In the genomic region with DNA sequence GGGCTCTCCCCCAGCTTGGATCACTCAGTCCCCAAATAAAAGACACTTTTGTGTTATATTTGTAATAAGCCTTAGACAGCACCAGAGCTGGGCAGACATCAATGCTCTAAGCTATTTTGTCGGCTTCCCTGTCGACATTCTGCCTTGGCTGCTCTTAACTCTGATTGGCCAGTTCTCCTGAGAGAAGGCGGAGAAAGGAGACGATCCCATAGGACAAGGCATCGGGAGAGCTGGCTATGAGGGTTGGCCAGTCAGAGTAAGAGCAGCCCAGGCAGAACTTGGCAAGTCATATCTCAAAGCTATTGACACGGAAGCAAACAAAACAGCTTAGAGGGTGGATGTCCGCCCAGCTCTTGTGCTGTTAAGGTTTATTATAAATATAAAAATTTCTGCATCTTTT, we compare ENCODE assay signal across 14 mouse cellular contexts.
DNase-seq lines count a peak whose midpoint lies in the region; ATAC-seq and TF ChIP-seq lines count a peak whose summit lies in the region.
"Had no signal": no experiment of that assay in that cellular context is flagged by ENCODE, and none has a peak within 500 bp of the region (broad histone marks: within the 10 kb centered on the region; RNA-seq: fewer than 3 reads in every experiment).

No protein-coding gene starts in this region.

- H3K4me1 ChIP-seq in heart, embryonic 11.5 days (ENCODE audit: control insufficient read depth, insufficient read depth, low read length) = no peaks in the 10 kb centered on the region
- H3K4me1 ChIP-seq in lung, embryonic 16.5 days (replicated peaks; ENCODE audit: control insufficient read depth, insufficient read depth, low read length) = no peaks in the 10 kb centered on the region
- 0 out of 2 replicates have a peak, but pooled peaks cover 4% of the 10 kb centered on the region for H3K4me1 ChIP-seq in forebrain, embryonic 12.5 days
- no peaks in the 10 kb centered on the region for H3K4me1 ChIP-seq in midbrain, postnatal 0 days (ENCODE audit: insufficient read depth, low read length)
- H3K4me1 ChIP-seq: heart, embryonic 12.5 days had no signal

- WGBS in heart, embryonic 11.5 days (ENCODE audit: insufficient replicate concordance) = 27% methylated on average over 7 of the region's 7 CpGs
- WGBS in lung, embryonic 16.5 days = 28% methylated on average over 7 of the region's 7 CpGs
- WGBS in forebrain, embryonic 12.5 days = 38% methylated on average over 7 of the region's 7 CpGs
- 36% methylated on average over 7 of the region's 7 CpGs for WGBS in midbrain, postnatal 0 days

- no peaks in the 10 kb centered on the region for H3K9me3 ChIP-seq in heart, embryonic 11.5 days (replicated peaks; ENCODE audit: control insufficient read depth, low read length)
- H3K9me3 ChIP-seq in lung, embryonic 16.5 days (ENCODE audit: control insufficient read depth, low read length) = no peaks in the 10 kb centered on the region
- no peaks in the 10 kb centered on the region for H3K9me3 ChIP-seq in forebrain, embryonic 12.5 days
- no peaks in the 10 kb centered on the region for H3K9me3 ChIP-seq in midbrain, postnatal 0 days (ENCODE audit: low read length)
- H3K9me3 ChIP-seq: heart, embryonic 12.5 days had no signal

- TF ChIP-seq CTCF in midbrain, postnatal 0 days (IDR thresholded peaks at IDR 0.05) = no peak

- intact Hi-C loops in heart, postnatal 25 days (cut with DNase I) = loop anchor here (10.0 kb wide), 1 partner anchor 367 kb away; no protein-coding TSS in a partner anchor

- H3K4me2 ChIP-seq in heart, embryonic 11.5 days = no peak overlapping the region
- H3K4me2 ChIP-seq in lung, embryonic 16.5 days (ENCODE audit: low read depth, low read length) = peak overlapping the region; percentile 17; the same call in 1 of the 2 replicates
- H3K4me2 ChIP-seq in forebrain, embryonic 12.5 days = no peak overlapping the region
- no peak overlapping the region for H3K4me2 ChIP-seq in midbrain, postnatal 0 days (ENCODE audit: low read depth, low read length, poor library complexity, severe bottlenecking)
- H3K4me2 ChIP-seq: heart, embryonic 12.5 days; liver, embryonic 11.5 days had no signal

- H3K27ac ChIP-seq in heart, embryonic 11.5 days (ENCODE audit: low read depth, low read length) = no peak overlapping the region
- H3K27ac ChIP-seq in lung, embryonic 16.5 days (ENCODE audit: low read length) = no peak overlapping the region
- H3K27ac ChIP-seq in forebrain, embryonic 12.5 days = no peak overlapping the region
- H3K27ac ChIP-seq in midbrain, postnatal 0 days (ENCODE audit: low read depth, low read length) = no peak overlapping the region
- H3K27ac ChIP-seq: left cerebral cortex, adult 2 months had no signal

- 0 out of 2 replicates have a peak, but pooled peaks have one; percentile 22 for ATAC-seq in heart, embryonic 11.5 days (replicated peaks; ENCODE audit: insufficient number of reproducible peaks, low FRiP score, low TSS enrichment)
- peak; percentile 93 for ATAC-seq in lung, embryonic 16.5 days (ENCODE audit: low read depth)
- ATAC-seq in forebrain, embryonic 12.5 days (ENCODE audit: low FRiP score) = peak; percentile 67
- ATAC-seq in midbrain, postnatal 0 days (ENCODE audit: low FRiP score) = no peak
- no peak for ATAC-seq in CD4-positive, CD25-positive, alpha-beta regulatory T cell, adult 4 months

- H3K36me3 ChIP-seq in heart, embryonic 11.5 days (ENCODE audit: control insufficient read depth, insufficient read depth, low read length) = no peaks in the 10 kb centered on the region
- no peaks in the 10 kb centered on the region for H3K36me3 ChIP-seq in lung, embryonic 16.5 days (ENCODE audit: control insufficient read depth, insufficient read depth, low read length)
- H3K36me3 ChIP-seq in forebrain, embryonic 12.5 days (replicated peaks) = no peaks in the 10 kb centered on the region
- peaks cover 5% of the 10 kb centered on the region; the same call in 1 of the 2 replicates for H3K36me3 ChIP-seq in midbrain, postnatal 0 days (ENCODE audit: insufficient read depth, low read length)
- H3K36me3 ChIP-seq: heart, embryonic 12.5 days had no signal

- H3K27me3 ChIP-seq in heart, embryonic 11.5 days (ENCODE audit: control insufficient read depth, insufficient read depth, low read length) = no peaks in the 10 kb centered on the region
- H3K27me3 ChIP-seq in lung, embryonic 16.5 days (ENCODE audit: control insufficient read depth, insufficient read depth, low read depth, low read length) = no peaks in the 10 kb centered on the region
- H3K27me3 ChIP-seq in forebrain, embryonic 12.5 days = no peaks in the 10 kb centered on the region
- no peaks in the 10 kb centered on the region for H3K27me3 ChIP-seq in midbrain, postnatal 0 days (ENCODE audit: insufficient read depth, low read length)
- H3K27me3 ChIP-seq: heart, embryonic 12.5 days had no signal

- no peak for DNase-seq in heart, postnatal 25 days (ENCODE audit: low spot score)
- no peak for DNase-seq in lung, postnatal 14 days
- peak; percentile 45 for DNase-seq in midbrain, postnatal 0 days (ENCODE audit: low spot score)
- no peak for DNase-seq in left cerebral cortex, adult 18-20 months (ENCODE audit: low spot score in 2 of 2)
- DNase-seq: kidney, postnatal 10 days; spleen, adult 18-20 months; thymus, adult 18-20 months had no signal

- no peak overlapping the region for H3K4me3 ChIP-seq in heart, embryonic 11.5 days (ENCODE audit: low read depth, low read length)
- H3K4me3 ChIP-seq in lung, embryonic 16.5 days (ENCODE audit: low read length) = no peak overlapping the region
- no peak overlapping the region for H3K4me3 ChIP-seq in forebrain, embryonic 12.5 days (replicated peaks)
- no peak overlapping the region for H3K4me3 ChIP-seq in midbrain, postnatal 0 days (ENCODE audit: low read depth, low read length)
- H3K4me3 ChIP-seq: heart, embryonic 12.5 days; left cerebral cortex, adult 2 months had no signal

- no peak overlapping the region for H3K9ac ChIP-seq in heart, embryonic 11.5 days (ENCODE audit: low read depth, low read length)
- H3K9ac ChIP-seq in lung, embryonic 16.5 days (ENCODE audit: low read length) = no peak overlapping the region
- no peak overlapping the region for H3K9ac ChIP-seq in forebrain, embryonic 12.5 days
- no peak overlapping the region for H3K9ac ChIP-seq in midbrain, postnatal 0 days (replicated peaks; ENCODE audit: low read length, poor library complexity, severe bottlenecking)
- H3K9ac ChIP-seq: heart, embryonic 12.5 days had no signal

Comparison
In these comparisons a context has a peak if more than half of its experiments do, and no peak if none do; other contexts are left out.
1. ATAC-seq: peak in heart, embryonic 11.5 days (single experiment), lung, embryonic 16.5 days (single experiment) and forebrain, embryonic 12.5 days (single experiment); none in midbrain, postnatal 0 days (single experiment) and CD4-positive, CD25-positive, alpha-beta regulatory T cell, adult 4 months (single experiment).